Mouse (Mus musculus): ENCODE data around the gene Klk11. TPM values are rescaled to one million over a fixed set of nuclear protein-coding genes. Genes with fewer than 3 reads are reported as not detected.

Gene Klk11
- not detected in 2 replicates for polyA plus RNA-seq (2016; fragmentation: Nextera tagmentation; extraction: Ambion mirVana)

DNA sequence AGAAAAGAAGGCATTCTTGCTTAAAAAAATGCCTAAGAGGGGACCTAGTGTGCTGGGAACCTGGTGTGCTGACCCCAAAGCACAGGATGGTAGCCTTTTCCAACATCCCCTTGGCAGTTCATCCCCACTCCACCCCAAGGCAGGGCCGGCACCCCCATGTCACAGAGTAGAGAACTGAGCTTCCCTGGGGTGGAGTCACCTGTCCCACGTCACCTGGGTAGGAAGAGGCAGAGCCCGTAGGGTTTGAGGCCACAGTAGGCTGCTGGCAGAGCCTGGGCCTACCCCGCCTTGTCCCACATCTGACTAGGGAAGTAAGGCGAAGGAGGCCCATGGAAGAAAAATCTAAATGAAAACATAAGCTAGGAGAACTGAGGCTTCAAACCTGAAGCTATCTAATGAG, at the start of gene Klk11:
TSS of gene Klk11 (plus strand) at position 241 of the 400 bp plus-strand sequence.
- Histone ChIP-seq H3K4me1 (replicated peaks) (no peaks in the 10 kb centered on the region), H3K4me3 (replicated peaks) (no peak within 1 kb of the TSS), H3K9me3 (no peaks in the 10 kb centered on the region), H3K27ac (no peak within 1 kb of the TSS), H3K9ac (replicated peaks) (no peak within 1 kb of the TSS), H3K27me3 (no peaks in the 10 kb centered on the region), H3K4me2 (no peak within 1 kb of the TSS), H3K36me3 (no peaks in the 10 kb centered on the region)
- ATAC-seq (ENCODE audit: insufficient number of reproducible peaks, insufficient read depth, low FRiP score, low TSS enrichment, low read depth): no peak
- WGBS: 84% methylated on average over 5 of the region's 5 CpGs

DNA sequence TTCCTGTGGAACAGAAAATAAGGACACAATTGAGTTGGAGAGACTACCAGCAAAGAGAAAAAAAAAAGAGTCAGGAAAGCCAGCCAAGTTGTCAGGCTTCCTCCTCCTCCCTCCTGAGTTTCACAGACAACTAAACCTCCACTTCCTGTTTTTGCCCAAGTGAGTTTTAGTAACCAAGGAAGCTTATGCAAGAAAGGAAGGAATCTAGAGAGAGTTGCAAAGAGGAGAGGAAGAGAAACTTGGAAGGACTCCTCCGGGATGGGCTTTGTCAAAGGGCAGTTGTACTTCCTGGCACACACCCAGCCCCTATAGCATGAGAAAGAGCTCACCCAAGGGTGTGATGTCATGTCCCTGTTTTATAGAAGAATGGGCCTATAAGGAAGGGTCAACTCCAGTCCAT, 26.6 kb upstream of the Klk11 start:
- ATAC-seq (ENCODE audit: insufficient number of reproducible peaks, insufficient read depth, low FRiP score, low TSS enrichment, low read depth): no peak
- Histone ChIP-seq H3K4me2 (no peak overlapping the region), H3K4me1 (replicated peaks) (no peaks in the 10 kb centered on the region), H3K27me3 (no peaks in the 10 kb centered on the region), H3K4me3 (replicated peaks) (no peak overlapping the region), H3K9ac (replicated peaks) (no peak overlapping the region), H3K36me3 (no peaks in the 10 kb centered on the region), H3K27ac (no peak overlapping the region), H3K9me3 (no peaks in the 10 kb centered on the region)
- WGBS: 72% methylated on average over 1 of the region's 1 CpGs

DNA sequence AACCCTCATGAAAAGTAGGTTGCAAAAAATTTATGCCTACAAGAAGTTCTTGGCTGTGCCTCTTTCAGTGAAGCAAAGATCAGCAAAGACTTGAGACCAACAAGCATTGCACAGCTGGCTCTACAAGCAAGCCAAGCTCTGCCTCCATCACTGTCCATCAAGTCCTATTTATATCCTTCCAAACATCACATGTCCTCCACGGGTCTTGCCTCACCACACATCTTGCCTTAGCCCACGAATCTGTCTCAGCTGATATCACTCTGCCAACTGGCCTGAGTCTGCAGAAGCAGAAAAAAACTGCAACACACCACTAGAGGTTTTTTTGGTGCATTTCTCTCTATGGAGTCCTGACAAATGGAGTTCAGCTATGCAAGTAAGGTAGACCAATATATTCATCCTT, 21.6 kb upstream of the Klk11 start:
- H3K9me3 ChIP-seq: no peaks in the 10 kb centered on the region
- no peak overlapping the region for H3K27ac ChIP-seq
- WGBS: 63% methylated on average over 2 of the region's 2 CpGs
- no peaks in the 10 kb centered on the region for H3K27me3 ChIP-seq
- H3K4me2 ChIP-seq: no peak overlapping the region
- ATAC-seq (ENCODE audit: insufficient number of reproducible peaks, insufficient read depth, low FRiP score, low TSS enrichment, low read depth): no peak
- H3K4me3 ChIP-seq (replicated peaks): no peak overlapping the region
- no peaks in the 10 kb centered on the region for H3K4me1 ChIP-seq (replicated peaks)
- H3K36me3 ChIP-seq: no peaks in the 10 kb centered on the region
- H3K9ac ChIP-seq (replicated peaks): no peak overlapping the region

DNA sequence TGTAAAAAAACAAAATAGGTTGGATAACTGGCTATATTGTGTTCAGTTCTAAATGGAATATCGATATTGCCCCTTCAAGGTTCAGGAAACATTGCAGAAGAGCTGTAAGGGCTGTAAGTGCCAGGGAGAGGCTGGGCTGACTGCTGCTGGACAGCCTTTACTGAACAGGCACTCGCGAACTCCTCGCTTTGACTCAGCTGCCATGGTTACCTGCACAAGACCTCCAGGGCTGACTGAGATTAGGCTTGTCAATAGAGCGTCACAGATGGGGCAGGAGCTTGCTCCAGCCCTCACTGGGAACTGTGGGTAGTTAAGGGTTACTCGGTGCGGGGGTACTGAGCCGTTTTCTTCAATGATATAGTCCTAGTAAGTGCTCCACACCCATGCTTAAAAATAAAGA, 7.9 kb upstream of the Klk11 start:
- 61% methylated on average over 8 of the region's 8 CpGs for WGBS
- H3K9ac ChIP-seq (replicated peaks): no peak overlapping the region
- no peak overlapping the region for H3K4me3 ChIP-seq (replicated peaks)
- H3K27me3 ChIP-seq: no peaks in the 10 kb centered on the region
- no peak overlapping the region for H3K27ac ChIP-seq
- no peaks in the 10 kb centered on the region for H3K36me3 ChIP-seq
- H3K9me3 ChIP-seq: no peaks in the 10 kb centered on the region
- no peaks in the 10 kb centered on the region for H3K4me1 ChIP-seq (replicated peaks)
- H3K4me2 ChIP-seq: no peak overlapping the region
- no peak for ATAC-seq (ENCODE audit: insufficient number of reproducible peaks, insufficient read depth, low FRiP score, low TSS enrichment, low read depth)

DNA sequence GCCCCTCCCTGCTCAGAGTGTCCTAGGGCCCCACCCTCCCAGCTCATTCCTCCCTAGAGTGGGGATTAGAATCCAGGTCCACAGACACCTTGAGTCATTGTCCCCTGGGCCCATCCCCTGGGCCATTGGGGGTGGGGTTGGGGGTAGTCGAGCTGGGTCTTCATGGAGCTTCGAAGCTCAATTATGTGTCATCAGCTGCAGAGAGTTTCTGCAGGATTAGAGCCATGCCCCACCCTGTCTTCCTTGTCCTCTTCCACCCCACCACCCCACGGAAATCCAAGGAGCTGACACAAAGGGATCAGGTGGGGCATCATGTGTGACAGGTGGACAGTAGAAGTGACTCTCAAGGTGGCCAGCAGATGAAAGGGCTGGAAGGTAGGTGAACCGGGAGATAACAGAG, 5.8 kb upstream of the Klk11 start, which contains the start of gene Klk12:
TSS of gene Klk12 (plus strand) at position 301 of the 400 bp plus-strand sequence.
- H3K36me3 ChIP-seq: no peaks in the 10 kb centered on the region
- 80% methylated on average over 4 of the region's 4 CpGs for WGBS
- H3K27ac ChIP-seq: no peak within 1 kb of the TSS
- H3K9me3 ChIP-seq: no peaks in the 10 kb centered on the region
- H3K4me1 ChIP-seq (replicated peaks): no peaks in the 10 kb centered on the region
- no peak within 1 kb of the TSS for H3K4me3 ChIP-seq (replicated peaks)
- no peak for ATAC-seq (ENCODE audit: insufficient number of reproducible peaks, insufficient read depth, low FRiP score, low TSS enrichment, low read depth)
- H3K4me2 ChIP-seq: no peak within 1 kb of the TSS
- H3K27me3 ChIP-seq: no peaks in the 10 kb centered on the region
- H3K9ac ChIP-seq (replicated peaks): no peak within 1 kb of the TSS

DNA sequence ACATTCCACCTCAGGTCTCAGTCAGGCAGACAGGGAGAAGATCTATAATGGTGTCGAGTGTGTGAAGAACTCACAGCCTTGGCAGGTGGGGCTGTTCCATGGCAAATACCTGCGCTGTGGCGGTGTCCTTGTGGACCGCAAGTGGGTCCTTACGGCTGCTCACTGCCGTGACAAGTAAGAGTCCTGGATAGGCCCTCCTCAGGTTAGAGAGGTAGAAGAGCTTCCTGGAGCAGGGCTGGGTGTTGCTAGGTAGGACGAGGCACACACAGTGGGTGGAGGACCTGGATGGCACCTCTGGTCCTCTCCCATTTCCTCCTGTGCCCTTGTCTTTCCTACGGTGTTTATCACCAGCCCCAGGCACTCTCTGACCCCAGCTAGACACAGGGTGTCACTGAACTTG, 4.8 kb upstream of the Klk11 start:
- H3K4me2 ChIP-seq: no peak overlapping the region
- ATAC-seq (ENCODE audit: insufficient number of reproducible peaks, insufficient read depth, low FRiP score, low TSS enrichment, low read depth): no peak
- no peak overlapping the region for H3K4me3 ChIP-seq (replicated peaks)

DNA sequence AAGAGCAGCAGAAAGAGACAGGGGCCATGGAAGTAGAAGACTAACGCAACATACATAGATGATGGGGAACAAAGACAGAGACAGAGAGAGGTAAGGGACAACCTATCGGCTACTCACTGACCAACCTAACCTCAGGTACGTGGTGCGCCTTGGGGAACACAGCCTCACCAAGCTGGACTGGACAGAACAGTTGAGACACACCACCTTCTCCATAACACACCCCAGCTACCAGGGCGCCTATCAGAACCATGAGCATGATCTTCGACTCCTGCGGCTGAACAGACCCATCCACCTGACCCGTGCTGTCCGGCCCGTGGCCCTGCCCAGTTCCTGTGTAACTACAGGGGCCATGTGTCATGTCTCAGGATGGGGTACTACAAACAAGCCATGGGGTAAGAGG, 3.7 kb upstream of the Klk11 start:
- no peak overlapping the region for H3K9ac ChIP-seq (replicated peaks)
- H3K36me3 ChIP-seq: no peaks in the 10 kb centered on the region
- no peak for ATAC-seq (ENCODE audit: insufficient number of reproducible peaks, insufficient read depth, low FRiP score, low TSS enrichment, low read depth)
- WGBS: 95% methylated on average over 10 of the region's 10 CpGs
- H3K9me3 ChIP-seq: no peaks in the 10 kb centered on the region
- H3K4me3 ChIP-seq (replicated peaks): no peak overlapping the region
- H3K4me2 ChIP-seq: no peak overlapping the region
- no peaks in the 10 kb centered on the region for H3K4me1 ChIP-seq (replicated peaks)
- no peaks in the 10 kb centered on the region for H3K27me3 ChIP-seq
- H3K27ac ChIP-seq: no peak overlapping the region

More for the DNA sequence above, 4.8 kb upstream of the Klk11 start:
- Histone ChIP-seq H3K4me1 (replicated peaks) (no peaks in the 10 kb centered on the region), H3K9me3 (no peaks in the 10 kb centered on the region), H3K36me3 (no peaks in the 10 kb centered on the region), H3K27me3 (no peaks in the 10 kb centered on the region), H3K27ac (no peak overlapping the region), H3K9ac (replicated peaks) (no peak overlapping the region)
- WGBS: 89% methylated on average over 8 of the region's 8 CpGs

DNA sequence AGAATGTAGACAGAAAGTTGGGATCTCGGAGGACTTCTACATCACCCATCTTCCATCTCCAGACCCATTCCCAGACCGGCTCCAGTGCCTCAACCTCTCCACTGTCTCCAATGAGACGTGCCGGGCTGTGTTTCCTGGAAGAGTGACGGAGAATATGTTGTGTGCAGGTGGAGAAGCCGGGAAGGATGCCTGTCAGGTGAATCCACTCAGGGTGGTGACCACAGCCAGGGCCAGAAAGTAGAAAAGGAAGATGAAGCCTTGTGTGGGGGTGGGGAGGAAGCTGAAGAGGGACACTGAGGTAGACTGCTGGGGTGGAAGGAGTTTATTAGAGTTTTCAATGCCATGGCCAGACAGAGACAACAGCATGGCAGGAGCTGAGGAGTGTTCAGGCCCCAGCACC, 2.5 kb upstream of the Klk11 start:
- no peaks in the 10 kb centered on the region for H3K9me3 ChIP-seq

DNA sequence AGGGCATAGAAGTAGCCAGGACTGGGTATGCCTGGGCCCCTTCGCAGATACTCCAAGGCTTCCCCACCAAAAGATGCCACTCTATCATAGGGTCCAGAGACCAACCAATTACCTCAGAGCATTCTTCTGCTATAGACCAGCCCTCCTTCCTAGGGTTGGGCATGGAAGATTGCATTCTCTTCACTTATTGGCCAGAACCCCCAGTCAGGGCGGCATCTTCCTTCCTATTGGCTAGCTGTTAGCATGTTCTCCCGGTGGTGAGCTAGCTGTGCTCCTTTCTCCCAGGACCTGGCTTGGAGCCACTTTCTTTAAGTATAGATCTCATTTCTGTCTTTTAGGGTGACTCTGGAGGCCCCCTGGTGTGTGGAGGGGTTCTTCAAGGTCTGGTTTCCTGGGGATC, 1.5 kb upstream of the Klk11 start:
- Histone ChIP-seq H3K4me3 (replicated peaks) (no peak overlapping the region), H3K9me3 (no peaks in the 10 kb centered on the region), H3K4me2 (no peak overlapping the region), H3K9ac (replicated peaks) (no peak overlapping the region), H3K4me1 (replicated peaks) (no peaks in the 10 kb centered on the region), H3K27ac (no peak overlapping the region), H3K27me3 (no peaks in the 10 kb centered on the region), H3K36me3 (no peaks in the 10 kb centered on the region)
- ATAC-seq (ENCODE audit: insufficient number of reproducible peaks, insufficient read depth, low FRiP score, low TSS enrichment, low read depth): no peak
- WGBS: 71% methylated on average over 3 of the region's 3 CpGs

More for the DNA sequence above, 2.5 kb upstream of the Klk11 start:
- Histone ChIP-seq H3K27me3 (no peaks in the 10 kb centered on the region), H3K36me3 (no peaks in the 10 kb centered on the region), H3K27ac (no peak overlapping the region), H3K4me2 (no peak overlapping the region), H3K9ac (replicated peaks) (no peak overlapping the region), H3K4me3 (replicated peaks) (no peak overlapping the region), H3K4me1 (replicated peaks) (no peaks in the 10 kb centered on the region)
- ATAC-seq (ENCODE audit: insufficient number of reproducible peaks, insufficient read depth, low FRiP score, low TSS enrichment, low read depth): no peak
- WGBS: 89% methylated on average over 6 of the region's 6 CpGs

DNA sequence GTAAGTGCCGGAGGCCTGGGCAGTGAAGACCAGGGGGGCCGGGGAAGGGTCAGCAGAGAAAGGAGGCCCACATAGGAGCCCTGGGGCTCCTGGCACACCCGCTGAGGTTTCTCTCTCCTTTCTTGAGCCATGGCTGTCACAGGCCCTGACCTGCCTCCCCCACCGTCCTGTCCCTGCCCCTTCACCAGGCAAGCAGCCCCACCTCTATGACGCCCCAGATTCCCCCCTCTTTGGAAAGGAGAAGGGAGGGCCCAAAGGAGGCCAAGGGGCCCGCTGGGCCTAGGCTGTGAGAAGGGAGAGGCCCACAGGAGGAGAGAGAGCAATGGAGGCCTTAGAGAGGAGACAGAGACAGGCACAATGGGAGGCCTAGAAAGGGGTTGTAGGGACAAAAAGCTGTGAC, 398 bp downstream of the Klk11 start:
- H3K36me3 ChIP-seq: no peaks in the 10 kb centered on the region
- H3K9ac ChIP-seq (replicated peaks): no peak overlapping the region
- no peaks in the 10 kb centered on the region for H3K9me3 ChIP-seq
- H3K4me3 ChIP-seq (replicated peaks): no peak overlapping the region
- H3K4me1 ChIP-seq (replicated peaks): no peaks in the 10 kb centered on the region
- ATAC-seq (ENCODE audit: insufficient number of reproducible peaks, insufficient read depth, low FRiP score, low TSS enrichment, low read depth): no peak
- no peak overlapping the region for H3K27ac ChIP-seq
- H3K4me2 ChIP-seq: no peak overlapping the region
- WGBS: 58% methylated on average over 6 of the region's 6 CpGs
- no peaks in the 10 kb centered on the region for H3K27me3 ChIP-seq

DNA sequence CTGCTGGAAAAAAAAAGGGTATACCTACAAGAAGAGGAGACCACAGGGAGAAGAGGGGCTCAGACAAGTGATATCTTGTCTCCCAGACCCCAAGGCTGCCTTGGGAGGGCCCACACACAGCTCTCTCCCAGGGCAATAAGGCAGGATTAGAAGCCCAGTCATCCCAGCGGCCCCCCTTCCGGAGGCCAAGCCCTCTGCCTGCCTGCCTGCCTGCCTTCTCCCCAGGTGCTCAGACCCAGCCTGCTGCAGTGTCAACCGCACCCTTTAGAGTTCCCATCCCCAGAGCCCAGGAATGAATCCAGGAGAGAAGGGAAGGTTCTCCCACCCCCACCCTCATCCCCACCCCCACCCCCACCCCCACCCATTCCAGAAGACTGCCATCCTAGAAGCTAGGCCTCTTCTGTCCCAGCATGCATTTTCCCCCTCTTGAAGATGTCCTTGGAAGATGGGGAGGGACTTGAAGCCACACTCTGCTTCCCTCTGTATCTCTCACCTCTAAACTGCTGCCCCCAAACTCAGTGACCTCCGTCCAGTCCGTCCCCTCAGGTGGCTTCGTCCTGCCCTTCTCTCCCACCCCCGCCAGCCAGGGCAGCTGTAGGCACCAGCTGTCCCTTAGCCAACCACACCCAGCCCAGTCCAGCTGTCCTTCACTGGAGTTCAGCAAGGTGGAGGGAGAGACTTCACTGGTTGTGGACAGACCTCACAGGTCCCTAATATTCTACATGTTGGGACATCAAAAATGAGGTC, 1.1 kb downstream of the Klk11 start:
- no peak for ATAC-seq (ENCODE audit: insufficient number of reproducible peaks, insufficient read depth, low FRiP score, low TSS enrichment, low read depth)
- 48% methylated on average over 7 of the region's 7 CpGs for WGBS
- Histone ChIP-seq H3K36me3 (no peaks in the 10 kb centered on the region), H3K9me3 (no peaks in the 10 kb centered on the region), H3K27me3 (no peaks in the 10 kb centered on the region), H3K4me2 (no peak overlapping the region), H3K9ac (replicated peaks) (no peak overlapping the region), H3K4me3 (replicated peaks) (no peak overlapping the region), H3K27ac (no peak overlapping the region), H3K4me1 (replicated peaks) (no peaks in the 10 kb centered on the region)

DNA sequence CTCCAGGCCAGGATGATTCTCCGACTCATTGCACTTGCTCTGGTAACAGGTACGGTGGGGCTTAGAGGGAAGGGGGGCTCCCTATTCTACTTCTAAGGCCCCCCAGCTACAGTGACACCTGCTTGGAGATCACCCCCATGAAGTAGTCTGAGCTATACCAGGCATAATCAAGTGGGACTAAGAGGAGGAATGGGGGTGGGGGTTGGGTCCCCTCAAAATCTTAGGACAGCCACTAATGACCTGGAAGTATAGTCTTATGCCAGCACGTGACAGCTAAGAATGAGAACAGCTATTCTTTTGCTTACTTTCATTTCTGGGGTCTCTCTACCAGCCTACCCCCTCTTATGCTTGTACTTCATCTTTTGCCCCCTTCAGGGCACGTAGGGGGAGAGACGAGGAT, 2.1 kb downstream of the Klk11 start:
- H3K4me3 ChIP-seq (replicated peaks): no peak overlapping the region
- no peaks in the 10 kb centered on the region for H3K36me3 ChIP-seq
- no peak overlapping the region for H3K27ac ChIP-seq
- peaks cover 3% of the 10 kb centered on the region; the same call in 1 of the 2 replicates for H3K27me3 ChIP-seq
- ATAC-seq (ENCODE audit: insufficient number of reproducible peaks, insufficient read depth, low FRiP score, low TSS enrichment, low read depth): no peak
- 79% methylated on average over 5 of the region's 5 CpGs for WGBS
- H3K9ac ChIP-seq (replicated peaks): no peak overlapping the region
- H3K9me3 ChIP-seq: no peaks in the 10 kb centered on the region
- no peaks in the 10 kb centered on the region for H3K4me1 ChIP-seq (replicated peaks)
- H3K4me2 ChIP-seq: no peak overlapping the region

All from limb, embryonic 12.5 days (tissue).